Mouse (Mus musculus) activated CD4-positive, CD25-positive, alpha-beta regulatory T cell, adult 4 months (primary cell): ENCODE results near the gene Adra2a. TPM values are rescaled to one million over a fixed set of nuclear protein-coding genes. Genes with fewer than 3 reads are reported as not detected.

ENCODE experiments used
- ATAC-seq: one replicate; pipeline ENCODE4 v1.8.0; 2017
- polyA plus RNA-seq, 2 experiments: library from polyadenylated mRNA; unstranded; fragments of 100-300 nt; shearing (Covaris generic); gene quantifications; one replicate each; pipeline ENCODE4 v1.2.1; 2017

Gene Adra2a
- not detected for polyA plus RNA-seq

GRCm38 (mm10) chr19:54043851-54044250, at the start of gene Adra2a:
TSS of gene Adra2a (plus strand) at chr19:54044151.
- no peak for ATAC-seq

DNA sequence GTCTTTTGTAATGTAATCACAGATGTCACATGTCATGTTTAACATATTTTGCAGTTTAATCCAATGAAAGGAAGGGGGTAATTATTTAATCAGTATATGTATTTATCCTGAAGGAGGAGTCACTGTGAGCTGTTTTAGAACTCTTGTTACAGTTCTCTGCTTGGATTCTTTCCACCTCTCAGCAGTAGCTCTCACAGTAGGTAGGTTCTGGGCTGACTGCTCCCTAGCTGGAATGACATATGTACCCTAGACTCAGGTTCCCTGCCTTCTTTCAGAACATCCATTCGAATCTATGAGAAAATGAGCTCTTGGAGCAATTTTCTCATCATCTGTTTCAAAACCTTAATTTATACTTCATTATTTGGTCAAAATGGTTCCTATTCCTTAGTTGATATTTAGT, 49.7 kb upstream of the Adra2a start:
- no peak for ATAC-seq

DNA sequence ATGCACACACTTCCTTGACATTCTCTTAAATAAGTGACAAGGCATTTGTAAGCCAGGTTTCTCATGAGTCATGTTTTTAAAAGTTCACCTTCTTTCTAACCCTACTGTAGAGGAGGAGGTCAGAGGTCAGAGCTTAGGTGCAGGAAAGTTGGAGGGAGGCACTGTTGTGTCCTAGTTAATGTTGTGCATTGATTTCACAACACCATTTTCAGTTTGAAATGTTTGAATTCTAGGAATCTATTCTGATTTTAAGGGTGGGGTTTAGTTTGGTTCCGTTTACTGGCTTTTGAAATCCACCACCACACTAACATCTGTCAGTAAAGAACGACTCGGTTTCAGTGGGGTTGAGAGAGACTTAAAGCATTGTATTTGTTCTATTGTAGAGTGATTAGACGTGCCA, 33.0 kb upstream of the Adra2a start:
- ATAC-seq: no peak

GRCm38 (mm10) chr19:54014999-54015398, 29.0 kb upstream of the Adra2a start:
- ATAC-seq: peak; percentile 55

GRCm38 (mm10) chr19:54015503-54015902, 28.4 kb upstream of the Adra2a start:
- no peak for ATAC-seq

GRCm38 (mm10) chr19:54035100-54035499, 8.9 kb upstream of the Adra2a start:
- ATAC-seq: no peak

- no peak for ATAC-seq
Observed at GRCm38 (mm10) chr19:54039441-54039840, 4.5 kb upstream of the Adra2a start.

DNA sequence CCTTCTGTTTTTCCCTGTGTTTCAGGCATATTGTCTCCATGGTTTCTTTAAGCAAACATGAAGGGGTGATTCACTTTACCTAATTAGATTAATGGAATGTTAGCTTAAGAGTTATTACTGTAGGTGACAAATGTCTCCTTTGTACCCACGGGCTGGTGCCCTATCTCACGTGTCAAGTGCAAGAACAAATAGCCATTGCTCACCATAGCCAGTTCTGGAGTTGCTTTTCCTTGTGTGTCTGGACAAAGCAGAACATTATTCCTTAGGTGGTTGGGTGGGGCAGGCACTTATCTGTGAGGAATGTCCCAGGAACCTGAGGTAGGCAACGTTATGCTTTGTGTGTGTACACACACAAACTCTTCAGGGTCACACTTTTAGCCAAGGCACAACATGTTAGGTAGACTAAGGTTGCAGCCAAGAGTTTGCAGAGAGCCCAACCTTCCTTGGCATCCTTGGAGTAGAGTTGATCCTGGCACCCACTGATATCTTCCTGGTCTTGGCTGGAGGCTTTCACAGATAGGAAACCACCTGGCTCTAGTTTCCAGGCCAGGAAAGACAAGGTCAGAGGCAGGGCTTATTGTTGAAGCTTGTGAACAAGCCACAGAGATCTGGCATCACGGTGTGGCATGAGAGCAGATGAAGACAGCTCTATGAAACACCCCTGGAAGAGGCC, 3.5 kb upstream of the Adra2a start:
- ATAC-seq: no peak

DNA sequence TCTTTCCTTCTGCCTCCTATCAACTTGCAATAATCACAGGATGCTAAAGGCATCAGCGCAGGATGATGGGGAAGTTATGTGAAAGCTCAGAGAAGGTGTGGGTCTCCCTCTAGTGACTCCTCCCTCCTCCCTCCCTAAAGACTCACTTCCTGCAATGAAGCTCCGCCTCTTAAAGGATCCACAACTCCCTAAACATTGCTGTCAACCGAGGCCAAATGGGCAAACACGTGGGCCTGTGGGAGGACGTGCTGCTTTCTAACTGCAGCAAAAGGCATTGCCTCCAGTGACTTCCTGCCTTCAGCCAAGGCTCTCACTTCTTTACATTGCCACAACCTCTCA, 3.0 kb upstream of the Adra2a start:
- peak; percentile 45 for ATAC-seq

DNA sequence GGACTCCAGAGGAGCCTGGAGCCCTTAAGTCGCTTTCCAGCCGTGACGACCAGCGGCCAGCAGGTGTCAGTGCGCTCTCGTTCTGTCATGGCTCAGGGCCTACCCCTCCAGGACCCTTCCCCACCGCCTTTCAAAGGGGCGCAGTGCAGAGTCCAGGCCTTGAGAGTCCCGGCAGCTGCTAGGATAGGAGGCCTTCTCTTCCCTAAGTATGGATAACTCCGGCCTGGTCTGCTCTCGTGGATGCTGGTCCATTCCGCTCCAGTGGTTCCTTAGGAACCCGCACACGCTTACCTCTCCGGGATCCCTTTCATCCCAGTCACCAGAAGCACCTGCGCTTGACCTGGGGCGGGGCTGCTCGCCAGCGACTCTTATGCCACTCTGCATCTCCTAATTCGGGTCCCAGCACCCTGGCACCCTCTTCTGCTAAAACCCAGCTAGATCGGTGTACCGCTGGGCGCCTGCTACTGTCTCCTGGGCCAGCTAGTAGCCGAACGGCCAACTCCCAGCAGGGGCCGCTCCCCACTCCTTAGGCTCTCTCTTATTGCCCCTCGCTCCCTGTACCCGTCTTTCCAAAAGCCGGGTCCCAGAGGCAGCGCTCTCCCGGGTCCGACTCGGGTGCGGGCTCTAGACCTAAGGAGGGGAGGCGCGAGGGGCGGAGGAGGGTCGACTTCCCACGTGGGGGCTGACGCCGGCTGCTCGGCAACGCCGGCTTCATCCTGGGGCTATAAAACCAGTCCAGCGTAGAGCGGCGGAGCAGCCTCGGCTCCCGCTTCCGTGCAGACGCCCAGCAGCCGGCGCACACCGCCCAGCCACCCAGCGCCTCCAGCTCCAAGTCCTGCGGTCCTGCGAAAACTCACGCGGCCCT, 788 bp downstream of the Adra2a start:
- peak; percentile 34 for ATAC-seq

GRCm38 (mm10) chr19:54045412-54045811, 1.5 kb downstream of the Adra2a start:
- no peak for ATAC-seq

DNA sequence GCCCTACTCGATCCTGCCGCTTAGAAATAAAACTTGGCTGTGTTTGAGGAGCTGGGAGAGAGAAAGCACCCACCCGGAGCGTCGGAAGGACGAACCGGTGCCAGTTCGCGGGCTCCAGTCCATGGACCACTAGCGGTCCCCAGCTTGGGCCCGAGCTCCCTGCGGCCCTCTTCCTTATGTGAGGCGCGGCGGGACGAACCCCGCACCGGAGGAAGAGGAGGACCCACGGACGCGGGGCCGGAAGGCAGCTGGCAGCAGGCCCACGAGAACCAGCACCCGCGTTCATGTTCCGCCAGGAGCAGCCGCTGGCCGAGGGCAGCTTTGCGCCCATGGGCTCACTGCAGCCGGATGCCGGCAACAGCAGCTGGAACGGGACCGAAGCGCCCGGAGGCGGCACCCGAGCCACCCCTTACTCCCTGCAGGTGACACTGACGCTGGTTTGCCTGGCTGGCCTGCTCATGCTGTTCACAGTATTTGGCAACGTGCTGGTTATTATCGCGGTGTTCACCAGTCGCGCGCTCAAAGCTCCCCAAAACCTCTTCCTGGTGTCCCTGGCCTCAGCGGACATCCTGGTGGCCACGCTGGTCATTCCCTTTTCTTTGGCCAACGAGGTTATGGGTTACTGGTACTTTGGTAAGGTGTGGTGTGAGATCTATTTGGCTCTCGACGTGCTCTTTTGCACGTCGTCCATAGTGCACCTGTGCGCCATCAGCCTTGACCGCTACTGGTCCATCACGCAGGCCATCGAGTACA, 2.2 kb downstream of the Adra2a start:
- no peak for ATAC-seq

- ATAC-seq: no peak
Observed at GRCm38 (mm10) chr19:54046684-54047070, 2.7 kb downstream of the Adra2a start.

DNA sequence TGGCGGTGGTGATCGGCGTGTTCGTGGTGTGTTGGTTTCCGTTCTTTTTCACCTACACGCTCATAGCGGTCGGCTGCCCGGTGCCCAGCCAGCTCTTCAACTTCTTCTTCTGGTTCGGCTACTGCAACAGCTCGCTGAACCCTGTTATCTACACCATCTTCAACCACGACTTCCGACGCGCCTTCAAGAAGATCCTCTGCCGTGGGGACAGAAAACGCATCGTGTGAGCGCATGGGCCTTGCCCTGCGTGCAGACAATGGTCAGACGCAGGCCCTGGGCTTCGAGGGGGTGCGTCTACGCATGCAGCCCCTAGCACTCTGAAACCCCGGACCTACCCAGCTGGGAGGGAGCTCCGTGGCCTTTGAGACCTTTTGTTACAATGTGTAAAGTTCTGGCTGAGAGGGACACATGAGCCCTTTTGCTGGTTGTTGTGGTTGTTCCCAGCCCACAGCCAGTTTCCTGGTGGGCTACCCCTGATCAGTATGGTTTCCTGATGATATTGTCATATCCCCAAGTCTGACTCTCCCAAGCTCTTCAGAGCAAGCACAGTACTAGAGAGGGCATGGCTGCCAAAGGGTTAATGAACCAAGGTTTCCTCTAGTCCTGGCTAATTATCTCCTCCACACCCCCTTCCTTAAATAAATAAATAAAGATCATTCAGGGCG, 3.6 kb downstream of the Adra2a start:
- ATAC-seq: peak; percentile 35

DNA sequence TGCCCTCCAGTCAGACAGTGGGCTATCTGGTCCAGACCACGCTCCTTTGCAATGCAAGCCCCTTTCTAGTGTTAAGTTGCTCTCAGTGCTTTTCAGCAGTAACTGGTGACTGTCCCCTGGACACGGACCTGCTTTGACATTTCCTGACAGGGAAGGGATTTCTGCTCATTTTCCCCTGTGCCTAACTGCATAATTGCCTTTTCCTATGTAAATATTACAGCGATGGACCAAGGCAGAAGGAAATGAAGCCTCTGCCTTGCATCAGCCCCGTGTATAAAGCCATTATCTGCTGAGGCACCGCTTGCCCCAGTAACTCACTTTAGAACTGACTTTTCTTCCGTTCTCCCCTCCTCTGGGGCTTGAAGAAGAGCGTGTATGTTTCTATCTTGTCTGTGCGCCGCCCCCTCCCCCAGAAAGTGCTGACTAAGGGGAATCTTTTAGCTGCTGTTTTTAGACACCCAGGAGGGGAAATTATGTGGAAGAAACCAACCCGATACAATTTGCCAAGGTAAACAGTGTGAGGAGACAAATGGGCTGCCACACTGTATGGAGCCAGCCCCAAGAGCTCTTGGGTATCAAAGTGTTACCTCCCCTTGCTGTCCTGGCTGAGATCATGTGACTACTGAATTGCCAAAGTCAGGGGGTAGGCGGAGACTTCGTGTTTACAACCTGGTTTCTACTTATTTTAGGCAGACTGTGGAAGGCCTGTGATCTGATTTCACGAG, 4.4 kb downstream of the Adra2a start:
- ATAC-seq: no peak

GRCm38 (mm10) chr19:54051651-54052050, 7.7 kb downstream of the Adra2a start:
- no peak for ATAC-seq

DNA sequence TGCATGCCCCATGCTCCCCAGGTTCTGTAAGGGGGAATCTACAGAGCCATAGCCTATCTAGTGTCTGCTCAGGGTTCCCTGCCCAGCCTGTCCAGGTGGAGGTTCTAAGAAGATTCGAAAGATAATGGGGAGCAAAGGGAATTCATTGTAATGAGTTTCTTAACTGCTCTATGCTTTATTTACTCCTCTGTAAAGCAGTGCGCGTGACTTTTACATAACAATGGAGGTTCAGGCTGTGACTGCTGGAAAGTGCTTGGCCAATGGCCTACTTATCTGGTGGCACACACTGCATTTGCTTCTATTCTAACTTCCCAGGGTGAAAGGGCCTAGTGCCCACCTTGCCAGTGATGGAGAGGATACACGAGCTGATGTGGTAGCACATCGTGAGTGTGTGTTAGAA, 11.9 kb downstream of the Adra2a start:
- ATAC-seq: no peak

- no peak for ATAC-seq
Observed at GRCm38 (mm10) chr19:54068447-54068846, 24.5 kb downstream of the Adra2a start.

- no peak for ATAC-seq
Observed at GRCm38 (mm10) chr19:54070521-54070920, 26.6 kb downstream of the Adra2a start.

DNA sequence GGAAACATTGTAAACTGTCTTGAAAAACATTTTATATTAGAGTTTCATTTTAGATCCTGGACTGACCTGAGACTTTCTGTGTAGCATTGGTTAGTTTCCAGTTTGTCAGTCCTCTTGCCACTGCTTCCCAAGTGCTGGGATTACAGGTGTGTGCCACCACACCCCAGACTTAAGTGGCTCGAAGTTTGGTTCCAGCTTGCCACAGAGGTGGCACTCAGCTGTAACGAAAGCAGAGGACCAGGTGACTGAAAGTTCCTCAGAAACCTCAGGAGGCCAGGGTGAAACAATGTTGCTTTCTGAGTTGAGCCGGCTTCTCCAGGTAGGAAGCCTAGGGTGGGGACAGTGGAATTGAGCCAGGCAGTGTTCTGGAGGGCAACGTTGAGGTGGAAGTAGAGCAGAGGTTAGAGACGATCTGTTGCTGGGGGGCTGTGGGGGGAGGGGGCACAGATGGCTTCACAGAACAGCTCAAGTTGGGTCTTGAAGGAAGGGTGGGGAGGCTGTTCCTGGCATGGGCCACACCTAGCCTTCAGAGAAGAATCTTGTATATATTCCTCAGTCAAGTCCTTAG, 28.4 kb downstream of the Adra2a start:
- ATAC-seq: no peak
